Mouse (Mus musculus): ENCODE data around the gene Ear1. TPM values are rescaled to one million over a fixed set of nuclear protein-coding genes. Genes with fewer than 3 reads are reported as not detected.
"Not testable (repeated sequence)": the region's sequence is repeated elsewhere in the genome, so short reads cannot be mapped to it uniquely, and the experiment has no call there.

The Ear1 gene
- not detected in 2 replicates for polyA plus RNA-seq (2014; fragmentation: Nextera tagmentation; extraction: Ambion mirVana)

DNA sequence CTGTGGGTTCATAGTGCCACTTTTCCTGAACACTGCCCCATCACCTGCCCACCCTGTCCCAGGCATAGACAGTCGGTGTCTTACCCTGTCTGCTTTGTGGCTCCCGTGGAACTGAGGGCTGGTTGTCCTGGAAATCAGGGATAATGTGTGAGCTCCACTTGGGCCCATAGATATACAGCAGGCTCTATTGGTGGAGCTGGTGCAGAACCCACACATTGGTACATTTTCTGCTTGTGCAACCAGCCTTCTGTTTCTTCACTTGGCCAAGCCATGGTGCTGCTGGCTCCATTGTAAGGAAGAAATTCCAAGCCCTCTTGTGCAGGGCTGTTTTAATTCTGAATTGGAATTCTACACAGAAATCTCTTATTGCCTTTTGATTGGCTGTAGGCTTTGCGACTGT lies at the start of gene Ear1:
Ear1 (minus strand) TSS at position 101 of the 400 bp plus-strand sequence.
- 67% methylated on average over 2 of the region's 3 CpGs for WGBS (ENCODE audit: insufficient replicate concordance)
- not testable (repeated sequence) for H3K27me3 ChIP-seq (ENCODE audit: control insufficient read depth, insufficient read depth, low read length); H3K36me3 ChIP-seq (ENCODE audit: control insufficient read depth, insufficient read depth, low read length); H3K9me3 ChIP-seq (replicated peaks; ENCODE audit: control insufficient read depth, low read length); H3K4me1 ChIP-seq (ENCODE audit: control insufficient read depth, insufficient read depth, low read length); H3K9ac ChIP-seq (ENCODE audit: low read depth, low read length); H3K27ac ChIP-seq (ENCODE audit: low read depth, low read length); H3K4me2 ChIP-seq; H3K4me3 ChIP-seq (ENCODE audit: low read depth, low read length); ATAC-seq (replicated peaks; ENCODE audit: insufficient number of reproducible peaks, low FRiP score, low TSS enrichment)

GRCm38 (mm10) chr14:43924688-43925403 lies 49.5 kb upstream of the Ear1 start, which contains the start of gene Gm8113:
Gene Gm8113 (plus strand): TSS chr14:43925390.
- H3K27me3 ChIP-seq (ENCODE audit: control insufficient read depth, insufficient read depth, low read length); H3K4me1 ChIP-seq (ENCODE audit: control insufficient read depth, insufficient read depth, low read length); H3K36me3 ChIP-seq (ENCODE audit: control insufficient read depth, insufficient read depth, low read length); H3K9me3 ChIP-seq (replicated peaks; ENCODE audit: control insufficient read depth, low read length): not testable (repeated sequence)
- peak within 1 kb of the TSS; percentile 46 for H3K4me3 ChIP-seq (ENCODE audit: low read depth, low read length)
- peak within 1 kb of the TSS; percentile 80 for H3K9ac ChIP-seq (ENCODE audit: low read depth, low read length)
- 11% methylated on average over 10 of the region's 10 CpGs for WGBS (ENCODE audit: insufficient replicate concordance)
- H3K27ac ChIP-seq (ENCODE audit: low read depth, low read length) = peak within 1 kb of the TSS; percentile 91
- ATAC-seq (replicated peaks; ENCODE audit: insufficient number of reproducible peaks, low FRiP score, low TSS enrichment) = peak; percentile 76
- peak within 1 kb of the TSS; percentile 58 for H3K4me2 ChIP-seq

DNA sequence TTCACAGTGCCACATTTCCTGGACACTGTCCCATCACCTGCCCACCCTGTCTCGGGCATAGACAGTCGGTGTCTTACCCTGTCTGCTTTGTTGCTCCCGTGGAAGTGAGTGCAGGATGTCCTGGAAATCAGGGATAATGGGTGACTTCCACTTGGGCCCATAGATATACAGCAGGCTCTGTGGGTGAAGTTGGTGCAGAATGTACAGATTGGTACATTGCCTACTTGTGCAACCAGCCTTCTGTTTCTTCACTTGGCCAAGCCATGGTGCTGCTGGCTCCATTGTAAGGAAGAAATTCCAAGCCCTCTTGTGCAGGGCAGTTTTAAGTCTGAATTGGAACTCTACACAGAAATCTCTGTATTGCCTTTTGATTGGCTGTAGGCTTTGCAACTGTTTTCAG lies 48.1 kb upstream of the Ear1 start, which contains the start of gene Ear10:
Ear10 (minus strand) TSS at position 101 of the 400 bp plus-strand sequence.
- 78% methylated on average over 3 of the region's 3 CpGs for WGBS (ENCODE audit: insufficient replicate concordance)
- not testable (repeated sequence) for H3K27me3 ChIP-seq (ENCODE audit: control insufficient read depth, insufficient read depth, low read length); H3K36me3 ChIP-seq (ENCODE audit: control insufficient read depth, insufficient read depth, low read length); ATAC-seq (replicated peaks; ENCODE audit: insufficient number of reproducible peaks, low FRiP score, low TSS enrichment); H3K9me3 ChIP-seq (replicated peaks; ENCODE audit: control insufficient read depth, low read length); H3K4me1 ChIP-seq (ENCODE audit: control insufficient read depth, insufficient read depth, low read length); H3K9ac ChIP-seq (ENCODE audit: low read depth, low read length); H3K4me3 ChIP-seq (ENCODE audit: low read depth, low read length); H3K27ac ChIP-seq (ENCODE audit: low read depth, low read length); H3K4me2 ChIP-seq

DNA sequence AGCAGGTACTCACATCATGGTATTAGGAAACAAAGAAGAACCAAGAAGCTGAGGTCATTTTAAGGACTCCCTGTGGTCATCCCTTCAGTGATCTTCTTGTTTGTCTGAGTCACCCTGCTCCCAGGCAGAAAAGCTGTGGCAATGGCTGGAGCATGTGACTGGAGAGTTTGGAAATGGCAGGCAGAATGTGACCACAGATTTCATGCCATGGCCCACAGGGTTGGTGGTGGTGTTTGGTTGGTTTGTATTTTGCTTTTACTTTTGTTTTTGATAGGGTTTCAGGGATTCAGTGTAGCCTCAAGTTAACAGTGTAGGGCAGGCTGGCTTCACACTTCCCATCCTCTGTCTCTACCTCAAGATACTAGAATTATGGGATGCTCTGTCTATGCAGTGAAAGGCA lies 42.9 kb upstream of the Ear1 start:
- H3K4me2 ChIP-seq; H3K9ac ChIP-seq (ENCODE audit: low read depth, low read length); H3K36me3 ChIP-seq (ENCODE audit: control insufficient read depth, insufficient read depth, low read length); ATAC-seq (replicated peaks; ENCODE audit: insufficient number of reproducible peaks, low FRiP score, low TSS enrichment); H3K4me1 ChIP-seq (ENCODE audit: control insufficient read depth, insufficient read depth, low read length); H3K9me3 ChIP-seq (replicated peaks; ENCODE audit: control insufficient read depth, low read length); H3K27me3 ChIP-seq (ENCODE audit: control insufficient read depth, insufficient read depth, low read length); H3K4me3 ChIP-seq (ENCODE audit: low read depth, low read length); H3K27ac ChIP-seq (ENCODE audit: low read depth, low read length): not testable (repeated sequence)

DNA sequence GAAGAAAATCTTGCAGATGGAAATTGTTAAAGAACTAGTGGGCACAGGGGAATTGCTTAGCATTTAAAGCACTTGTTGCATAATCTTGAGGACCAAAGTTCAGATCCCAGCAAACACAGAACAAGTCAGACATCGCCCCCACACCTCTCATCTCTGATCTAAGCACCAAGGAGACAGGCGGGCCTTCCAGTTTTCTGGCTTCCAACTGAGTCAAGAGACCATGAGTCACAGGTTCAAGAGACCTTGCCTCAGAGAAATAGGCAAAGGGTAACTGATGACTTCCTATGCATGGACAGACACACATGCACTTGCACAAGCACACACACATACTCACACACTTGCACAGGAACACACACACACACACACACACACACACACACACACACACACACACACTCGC lies 23.3 kb upstream of the Ear1 start:
- H3K27me3 ChIP-seq (ENCODE audit: control insufficient read depth, insufficient read depth, low read length); H3K4me1 ChIP-seq (ENCODE audit: control insufficient read depth, insufficient read depth, low read length); H3K9ac ChIP-seq (ENCODE audit: low read depth, low read length); H3K4me2 ChIP-seq; H3K4me3 ChIP-seq (ENCODE audit: low read depth, low read length); ATAC-seq (replicated peaks; ENCODE audit: insufficient number of reproducible peaks, low FRiP score, low TSS enrichment); H3K27ac ChIP-seq (ENCODE audit: low read depth, low read length); H3K36me3 ChIP-seq (ENCODE audit: control insufficient read depth, insufficient read depth, low read length); H3K9me3 ChIP-seq (replicated peaks; ENCODE audit: control insufficient read depth, low read length): not testable (repeated sequence)
- 66% methylated on average over 3 of the region's 3 CpGs for WGBS (ENCODE audit: insufficient replicate concordance)

GRCm38 (mm10) chr14:43895357-43895756 lies 20.0 kb upstream of the Ear1 start:
- H3K27ac ChIP-seq (ENCODE audit: low read depth, low read length); H3K9ac ChIP-seq (ENCODE audit: low read depth, low read length); H3K4me1 ChIP-seq (ENCODE audit: control insufficient read depth, insufficient read depth, low read length); H3K36me3 ChIP-seq (ENCODE audit: control insufficient read depth, insufficient read depth, low read length); ATAC-seq (replicated peaks; ENCODE audit: insufficient number of reproducible peaks, low FRiP score, low TSS enrichment); H3K4me2 ChIP-seq; H3K4me3 ChIP-seq (ENCODE audit: low read depth, low read length); H3K9me3 ChIP-seq (replicated peaks; ENCODE audit: control insufficient read depth, low read length); H3K27me3 ChIP-seq (ENCODE audit: control insufficient read depth, insufficient read depth, low read length): not testable (repeated sequence)
- 34% methylated on average over 1 of the region's 2 CpGs for WGBS (ENCODE audit: insufficient replicate concordance)

DNA sequence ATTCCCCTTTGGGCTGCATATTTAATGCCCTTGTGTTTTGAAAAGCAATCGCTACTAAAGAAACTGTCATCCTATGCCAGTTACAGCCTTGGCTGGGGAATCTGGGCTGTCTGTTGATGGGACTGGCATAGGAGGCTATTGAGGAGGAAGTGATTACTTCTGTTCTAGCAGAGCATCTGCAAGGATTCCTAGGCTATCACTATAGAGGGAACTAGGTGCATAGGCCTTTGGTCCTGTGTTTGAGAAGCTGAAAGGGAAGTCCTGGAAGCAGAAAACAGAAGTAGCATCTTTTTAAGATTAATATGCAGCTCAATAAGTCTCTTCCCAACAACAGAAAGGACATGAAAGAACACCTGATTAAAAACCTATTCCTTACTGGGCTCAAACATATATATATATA lies 16.0 kb upstream of the Ear1 start:
- not testable (repeated sequence) for H3K9me3 ChIP-seq (replicated peaks; ENCODE audit: control insufficient read depth, low read length); ATAC-seq (replicated peaks; ENCODE audit: insufficient number of reproducible peaks, low FRiP score, low TSS enrichment); H3K27ac ChIP-seq (ENCODE audit: low read depth, low read length); H3K27me3 ChIP-seq (ENCODE audit: control insufficient read depth, insufficient read depth, low read length); H3K4me1 ChIP-seq (ENCODE audit: control insufficient read depth, insufficient read depth, low read length); H3K9ac ChIP-seq (ENCODE audit: low read depth, low read length); H3K36me3 ChIP-seq (ENCODE audit: control insufficient read depth, insufficient read depth, low read length); H3K4me2 ChIP-seq; H3K4me3 ChIP-seq (ENCODE audit: low read depth, low read length)
- WGBS (ENCODE audit: insufficient replicate concordance) = 100% methylated on average over 1 of the region's 1 CpGs

DNA sequence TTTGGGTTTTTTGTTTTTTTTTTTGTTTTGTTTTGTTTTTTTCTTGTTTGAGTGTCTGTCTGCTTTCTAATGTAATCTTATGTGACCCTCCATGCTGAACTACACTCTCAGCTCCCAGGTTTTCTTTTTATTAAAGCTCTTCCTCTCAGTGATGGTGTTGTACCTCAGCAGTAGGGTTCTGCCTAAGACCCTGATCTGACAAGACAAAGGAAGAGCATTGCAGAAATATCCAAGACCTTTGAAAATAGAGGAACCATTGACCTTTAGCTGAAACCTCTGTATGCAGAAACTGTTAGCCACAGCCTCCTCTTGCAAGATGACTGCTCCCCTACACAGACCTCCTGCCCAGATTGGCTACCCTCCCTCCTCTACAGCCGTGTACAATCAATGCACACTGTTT lies 10.9 kb upstream of the Ear1 start:
- H3K36me3 ChIP-seq (ENCODE audit: control insufficient read depth, insufficient read depth, low read length); H3K4me3 ChIP-seq (ENCODE audit: low read depth, low read length); H3K9me3 ChIP-seq (replicated peaks; ENCODE audit: control insufficient read depth, low read length); ATAC-seq (replicated peaks; ENCODE audit: insufficient number of reproducible peaks, low FRiP score, low TSS enrichment); H3K4me2 ChIP-seq; H3K27me3 ChIP-seq (ENCODE audit: control insufficient read depth, insufficient read depth, low read length); H3K27ac ChIP-seq (ENCODE audit: low read depth, low read length); H3K9ac ChIP-seq (ENCODE audit: low read depth, low read length); H3K4me1 ChIP-seq (ENCODE audit: control insufficient read depth, insufficient read depth, low read length): not testable (repeated sequence)
- 45% methylated on average over 1 of the region's 1 CpGs for whole genome bisulfite sequencing (ENCODE audit: insufficient replicate concordance)

DNA sequence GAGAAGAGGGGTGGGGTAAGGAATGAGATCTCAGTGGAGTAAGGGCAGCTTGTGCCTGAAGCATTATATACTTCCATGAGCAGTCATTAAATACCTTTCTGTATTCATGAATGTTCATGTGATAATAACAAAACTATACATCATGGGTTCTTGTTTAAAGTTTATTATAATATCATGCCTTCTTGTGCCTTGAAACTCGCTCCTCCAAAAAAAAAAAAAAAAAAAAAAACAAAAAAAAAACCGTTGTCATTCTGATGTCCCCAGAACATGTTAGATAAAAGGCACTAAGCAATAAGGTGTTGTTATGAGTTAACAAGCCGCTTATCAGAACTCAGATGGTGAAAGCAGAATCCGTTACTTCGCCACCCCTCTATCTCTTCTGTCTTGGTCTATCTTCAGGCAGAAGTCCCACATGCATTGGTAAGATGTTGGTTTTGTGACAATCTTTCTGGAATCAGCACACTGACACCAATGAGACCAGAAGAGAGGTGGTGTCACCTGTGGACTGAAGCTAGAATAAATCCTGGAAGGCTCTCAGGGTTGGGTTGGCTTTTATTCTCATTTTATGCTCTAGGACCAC lies 4.7 kb upstream of the Ear1 start:
- H3K9me3 ChIP-seq (replicated peaks; ENCODE audit: control insufficient read depth, low read length); ATAC-seq (replicated peaks; ENCODE audit: insufficient number of reproducible peaks, low FRiP score, low TSS enrichment): not testable (repeated sequence)
- 76% methylated on average over 5 of the region's 5 CpGs for WGBS (ENCODE audit: insufficient replicate concordance)

More for the DNA sequence above, 4.7 kb upstream of the Ear1 start:
- not testable (repeated sequence) for H3K4me1 ChIP-seq (ENCODE audit: control insufficient read depth, insufficient read depth, low read length); H3K4me3 ChIP-seq (ENCODE audit: low read depth, low read length); H3K27me3 ChIP-seq (ENCODE audit: control insufficient read depth, insufficient read depth, low read length); H3K36me3 ChIP-seq (ENCODE audit: control insufficient read depth, insufficient read depth, low read length); H3K9ac ChIP-seq (ENCODE audit: low read depth, low read length); H3K27ac ChIP-seq (ENCODE audit: low read depth, low read length); H3K4me2 ChIP-seq
